In genomic region chr6:6877981-6878840, GRCm38 (mm10) we compare ENCODE assay signal across 11 mouse cellular contexts. TPM values are rescaled to one million over a fixed set of nuclear protein-coding genes. Genes with fewer than 3 reads are reported as not detected.
DNase-seq lines count a peak whose midpoint lies in the region; ATAC-seq and TF ChIP-seq lines count a peak whose summit lies in the region.
"Had no signal": no experiment of that assay in that cellular context is flagged by ENCODE, and none has a peak within 500 bp of the region (broad histone marks: within the 10 kb centered on the region; RNA-seq: fewer than 3 reads in every experiment).

No protein-coding gene starts in this region.

- TF ChIP-seq EP300 in lung, postnatal 0 days (IDR thresholded peaks at IDR 0.05): no peak

- H3K27me3 ChIP-seq in lung, postnatal 0 days (replicated peaks; ENCODE audit: insufficient read depth, low read length): peaks cover 96% of the 10 kb centered on the region
- peaks cover 100% of the 10 kb centered on the region for H3K27me3 ChIP-seq in limb, embryonic 10.5 days (ENCODE audit: low read depth, poor library complexity, severe bottlenecking)
- peaks cover 48% of the 10 kb centered on the region for H3K27me3 ChIP-seq in neural tube, embryonic 14.5 days (ENCODE audit: control insufficient read depth, insufficient read depth, low read length)
- H3K27me3 ChIP-seq: Patski had no signal

- H3K4me2 ChIP-seq in lung, postnatal 0 days (replicated peaks; ENCODE audit: low read depth, low read length): no peak overlapping the region
- H3K4me2 ChIP-seq in neural tube, embryonic 14.5 days (ENCODE audit: low read depth, low read length): no peak overlapping the region
- H3K4me2 ChIP-seq: lung, embryonic 15.5 days had no signal

- H3K36me3 ChIP-seq in lung, postnatal 0 days (ENCODE audit: insufficient read depth, low read length): no peaks in the 10 kb centered on the region
- no peaks in the 10 kb centered on the region for H3K36me3 ChIP-seq in limb, embryonic 10.5 days
- no peaks in the 10 kb centered on the region for H3K36me3 ChIP-seq in neural tube, embryonic 14.5 days (ENCODE audit: control insufficient read depth, insufficient read depth, low read length)
- H3K36me3 ChIP-seq: lung, embryonic 15.5 days had no signal

- no peaks in the 10 kb centered on the region for H3K4me1 ChIP-seq in lung, postnatal 0 days (ENCODE audit: insufficient read depth, low read depth, low read length)
- H3K4me1 ChIP-seq in limb, embryonic 10.5 days: peaks cover 52% of the 10 kb centered on the region
- peaks cover 7% of the 10 kb centered on the region for H3K4me1 ChIP-seq in neural tube, embryonic 14.5 days (ENCODE audit: control insufficient read depth, insufficient read depth, low read length)

- no peaks in the 10 kb centered on the region for H3K9me3 ChIP-seq in lung, postnatal 0 days (ENCODE audit: low read length)
- H3K9me3 ChIP-seq in limb, embryonic 10.5 days (replicated peaks): no peaks in the 10 kb centered on the region
- H3K9me3 ChIP-seq in neural tube, embryonic 14.5 days (ENCODE audit: control insufficient read depth, low read length): no peaks in the 10 kb centered on the region
- H3K9me3 ChIP-seq: lung, embryonic 15.5 days had no signal

- H3K9ac ChIP-seq in lung, postnatal 0 days (replicated peaks; ENCODE audit: low read depth): no peak overlapping the region
- no peak overlapping the region for H3K9ac ChIP-seq in neural tube, embryonic 14.5 days (replicated peaks; ENCODE audit: low read depth, low read length)
- H3K9ac ChIP-seq: lung, embryonic 15.5 days had no signal

- H3K4me3 ChIP-seq in lung, postnatal 0 days (ENCODE audit: low read depth, low read length): no peak overlapping the region
- peak overlapping the region; percentile 61 for H3K4me3 ChIP-seq in limb, embryonic 10.5 days
- no peak overlapping the region for H3K4me3 ChIP-seq in neural tube, embryonic 14.5 days (ENCODE audit: low read depth, low read length)
- H3K4me3 ChIP-seq: lung, embryonic 15.5 days had no signal

- DNase-seq in heart, adult 11 months: peak; percentile 85
- DNase-seq in heart, postnatal 36 days: no peak
- no peak for DNase-seq in lung, postnatal 0 days (ENCODE audit: low spot score)
- no peak for DNase-seq in lung, postnatal 10 days
- peak; percentile 66 for DNase-seq in limb, embryonic 10.5 days (ENCODE audit: low spot score)
- no peak for DNase-seq in cerebellum, adult 9-11 months
- no peak for DNase-seq in gastrocnemius, postnatal 36 days

- 0 out of 2 replicates have a peak, but pooled peaks have one; percentile 14 for ATAC-seq in lung, postnatal 0 days
- ATAC-seq in neural tube, embryonic 14.5 days (ENCODE audit: low read depth): 0 out of 2 replicates have a peak, but pooled peaks have one; percentile 7
- ATAC-seq: Patski had no signal

- WGBS in lung, postnatal 0 days: 3% methylated on average over 34 of the region's 34 CpGs
- 6% methylated on average over 34 of the region's 34 CpGs for WGBS in limb, embryonic 10.5 days
- WGBS in neural tube, embryonic 14.5 days: 3% methylated on average over 34 of the region's 34 CpGs

- no peak overlapping the region for H3K27ac ChIP-seq in lung, postnatal 0 days (ENCODE audit: low read length)
- no peak overlapping the region for H3K27ac ChIP-seq in limb, embryonic 10.5 days
- no peak overlapping the region for H3K27ac ChIP-seq in neural tube, embryonic 14.5 days (ENCODE audit: low read depth, low read length)
- H3K27ac ChIP-seq: lung, embryonic 15.5 days had no signal

- intact Hi-C loops in heart, postnatal 36 days (cut with DNase I): loop anchor here (5.0 kb wide), 1 partner anchor 79 kb away; the partner anchor contains the start of gene Sdhaf3
- intact Hi-C loops in gastrocnemius, postnatal 36 days (cut with DNase I): no loop called here

- no peak for TF ChIP-seq CTCF in lung, postnatal 0 days (IDR thresholded peaks at IDR 0.05)

RNA-seq across cellular contexts. Expression of gene Dlx5, which starts 3.7 kb away (rescaled TPM):
- total RNA-seq in heart, postnatal 36 days (2021): under 1 TPM; 0.19 TPM
- polyA plus RNA-seq in lung, postnatal 0 days (2015; fragmentation: Nextera tagmentation; extraction: Ambion mirVana): not detected in 2 replicates
- polyA plus RNA-seq in limb, embryonic 10.5 days (2016; fragmentation: Nextera tagmentation; extraction: Ambion mirVana): 9.3 and 10.8 TPM in 2 replicates
- not detected in 2 replicates for polyA plus RNA-seq in neural tube, embryonic 14.5 days (2014; fragmentation: Nextera tagmentation; extraction: Ambion mirVana)
- not detected for total RNA-seq in gastrocnemius, postnatal 36 days (2021)

RNA-seq across cellular contexts. Expression of gene Dlx6, which starts 15.1 kb away (rescaled TPM):
- total RNA-seq in heart, postnatal 36 days (2021): not detected
- polyA plus RNA-seq in lung, postnatal 0 days (2015; fragmentation: Nextera tagmentation; extraction: Ambion mirVana): not detected in 2 replicates
- 0.41 and 0.60 TPM in 2 replicates for polyA plus RNA-seq in limb, embryonic 10.5 days (2016; fragmentation: Nextera tagmentation; extraction: Ambion mirVana)
- not detected in 2 replicates for polyA plus RNA-seq in neural tube, embryonic 14.5 days (2014; fragmentation: Nextera tagmentation; extraction: Ambion mirVana)
- total RNA-seq in gastrocnemius, postnatal 36 days (2021): not detected
- polyA plus RNA-seq: large intestine, adult 2 months; lung, embryonic 15.5 days had no signal

Comparison
In these comparisons a context has a peak if more than half of its experiments do, and no peak if none do; other contexts are left out.
1. DNase-seq: peak in heart, adult 11 months (single experiment) and limb, embryonic 10.5 days (single experiment); none in heart, postnatal 36 days (0 of 2), lung, postnatal 0 days (single experiment), lung, postnatal 10 days (single experiment), cerebellum, adult 9-11 months (single experiment) and gastrocnemius, postnatal 36 days (0 of 2).